Mouse (Mus musculus) embryonic fibroblast, embryonic 13.5 days (primary cell): Measurements from ENCODE around the gene 1110051M20Rik.

Experiments used
- CTCF ChIP-seq: IDR thresholded peaks from 2 replicates; pipeline ENCODE4 v1.5.1; 2011; ENCODE audit warnings: mild to moderate bottlenecking, control low read depth, low read length, moderate library complexity, borderline replicate concordance; ENCODE audit not compliant: insufficient read depth
- POLR2A ChIP-seq: IDR thresholded peaks from 2 replicates; pipeline ENCODE4 v1.6.1; 2011; ENCODE audit warnings: low read depth, mild to moderate bottlenecking, control low read depth, low read length, moderate library complexity

DNA sequence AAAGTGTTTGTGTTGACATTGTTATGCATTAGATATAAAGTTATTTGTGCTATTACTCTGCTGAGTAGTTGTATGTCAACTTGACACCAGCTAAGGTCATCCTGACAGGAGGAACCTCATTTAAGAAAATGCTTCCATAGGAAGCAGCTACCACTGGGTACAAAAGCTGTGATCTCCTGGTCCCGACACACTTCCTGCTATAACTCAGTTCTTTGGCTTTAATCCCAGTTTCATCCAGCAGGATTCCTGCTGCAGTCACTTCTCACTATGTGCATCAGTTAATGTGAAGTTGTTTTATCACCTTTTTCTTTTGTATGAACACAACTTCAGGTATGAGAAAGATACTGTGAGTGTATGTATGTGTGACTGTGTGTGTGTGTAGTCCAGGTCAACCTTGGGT lies 2.3 kb downstream of the 1110051M20Rik start:
- TF ChIP-seq CTCF (no peak), POLR2A (no peak)
